Mouse (Mus musculus) right cerebral cortex, postnatal 25 days (tissue): Measurements from ENCODE around the gene Fbln2.

Experiments used
- DNase-seq: peaks from one replicate; pipeline ENCODE4 v3.0.0; 2022

Fbln2 gene

DNA sequence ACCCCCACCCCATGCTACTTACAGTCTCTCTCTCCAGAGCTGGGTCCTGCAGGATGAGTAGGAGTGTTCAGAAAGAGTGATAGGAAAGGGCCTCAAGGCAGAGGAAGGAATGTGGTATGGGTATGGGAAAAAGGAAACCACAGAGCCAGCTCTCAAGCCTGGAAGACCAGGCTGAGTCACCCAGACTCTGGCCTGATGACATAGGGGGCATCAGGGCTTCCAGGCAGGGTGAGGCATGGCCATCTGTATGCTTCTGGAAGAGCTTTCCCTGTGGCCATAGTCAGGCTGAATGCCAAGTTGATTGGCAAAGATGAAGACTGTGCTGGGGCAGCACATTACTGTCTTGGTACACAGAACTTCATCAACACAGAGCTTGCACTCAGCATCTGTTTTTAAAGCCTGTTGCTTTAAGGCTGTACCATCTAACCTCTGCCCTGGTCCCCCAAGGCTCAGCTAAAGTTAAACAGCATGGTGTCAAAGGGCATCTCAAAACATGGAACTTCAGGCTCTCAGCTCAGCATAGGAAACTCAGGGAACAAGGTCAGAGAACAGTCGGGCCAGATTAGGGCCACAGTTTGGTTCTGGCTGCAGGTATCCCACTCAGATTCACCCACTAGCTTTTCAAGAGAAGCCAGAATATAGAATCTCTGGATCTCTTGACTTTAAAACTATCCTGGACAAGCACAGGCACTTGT, 19.3 kb upstream of the Fbln2 start:
- no peak for DNase-seq

DNA sequence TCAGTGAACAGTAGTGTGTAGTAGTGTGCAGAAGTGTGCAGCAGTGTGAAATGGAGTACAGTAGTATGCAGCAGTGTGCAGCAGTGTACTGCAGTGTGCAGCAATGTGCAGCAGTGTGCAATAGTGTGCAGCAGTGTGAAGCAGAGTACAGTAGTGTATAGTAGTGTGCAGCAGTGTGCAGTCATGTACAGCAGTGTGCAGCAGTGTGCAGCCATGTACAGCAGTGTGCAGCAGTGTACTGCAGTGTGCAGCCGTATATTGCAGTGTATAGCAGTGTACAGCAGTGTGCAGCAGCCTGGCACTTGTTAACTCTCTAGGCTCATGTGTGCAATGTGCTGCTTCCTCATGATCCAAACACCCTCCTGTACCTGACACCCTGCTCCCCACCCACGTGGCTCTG, 13.8 kb upstream of the Fbln2 start:
- no peak for DNase-seq

DNA sequence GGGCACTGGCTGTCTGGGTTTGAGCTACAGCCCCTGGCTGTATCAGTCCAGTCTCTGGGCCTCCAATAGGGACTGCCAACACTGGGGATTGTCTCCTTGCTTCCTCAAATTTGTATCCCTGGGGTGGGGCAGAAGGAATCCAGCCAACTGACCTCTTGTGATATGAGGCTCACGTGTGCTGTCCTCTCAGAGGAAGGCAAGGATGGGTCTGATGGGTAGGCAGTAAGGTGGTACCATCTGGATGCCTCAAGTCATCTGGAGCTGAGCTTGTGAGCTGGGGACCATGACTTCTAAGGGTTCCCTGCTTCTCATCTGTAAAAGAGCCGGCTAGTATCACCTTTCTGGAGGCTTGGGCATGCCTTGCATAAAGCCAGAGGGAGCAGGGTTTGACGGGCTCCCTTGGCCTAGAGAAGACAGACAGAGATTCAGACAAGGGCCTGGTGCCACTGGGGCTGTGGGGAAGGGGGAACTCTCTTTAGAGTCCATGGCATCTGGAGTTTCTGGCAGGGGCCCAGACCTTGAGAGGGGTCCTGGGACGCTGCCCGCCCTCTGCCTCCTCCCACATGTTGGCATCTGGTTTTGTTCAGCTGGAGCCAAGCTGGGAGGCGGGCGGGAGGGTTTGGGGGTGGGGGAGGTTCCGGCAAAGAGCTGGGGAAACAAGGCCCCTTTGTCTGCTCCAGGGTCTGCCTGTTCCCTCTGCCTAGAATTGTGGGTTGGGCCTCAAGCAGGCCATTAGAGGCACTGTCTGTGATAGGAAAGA, 11.6 kb upstream of the Fbln2 start:
- peak; percentile 36 for DNase-seq

DNA sequence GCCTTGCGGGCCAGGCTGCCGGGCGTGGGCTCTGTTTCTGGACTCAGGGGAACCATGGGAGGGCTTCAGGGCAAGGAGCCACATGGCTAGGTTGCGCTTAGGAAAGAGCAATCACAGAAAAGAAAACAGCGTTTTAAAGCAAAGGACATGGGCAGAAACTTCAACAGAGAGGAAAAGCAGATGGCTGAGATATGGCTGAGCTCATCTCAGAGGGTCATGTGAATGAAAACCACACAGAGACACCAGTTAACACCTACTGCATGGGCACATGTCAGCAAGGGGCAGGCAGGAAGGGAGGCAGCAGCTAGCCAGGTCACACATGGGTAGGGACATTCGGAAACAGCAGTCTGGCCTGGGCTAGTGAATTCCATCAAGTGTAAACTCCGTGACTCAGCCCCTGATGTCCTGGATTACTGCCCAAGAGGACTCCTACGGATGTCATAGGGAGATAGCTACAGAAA, 10.3 kb upstream of the Fbln2 start:
- DNase-seq: no peak

DNA sequence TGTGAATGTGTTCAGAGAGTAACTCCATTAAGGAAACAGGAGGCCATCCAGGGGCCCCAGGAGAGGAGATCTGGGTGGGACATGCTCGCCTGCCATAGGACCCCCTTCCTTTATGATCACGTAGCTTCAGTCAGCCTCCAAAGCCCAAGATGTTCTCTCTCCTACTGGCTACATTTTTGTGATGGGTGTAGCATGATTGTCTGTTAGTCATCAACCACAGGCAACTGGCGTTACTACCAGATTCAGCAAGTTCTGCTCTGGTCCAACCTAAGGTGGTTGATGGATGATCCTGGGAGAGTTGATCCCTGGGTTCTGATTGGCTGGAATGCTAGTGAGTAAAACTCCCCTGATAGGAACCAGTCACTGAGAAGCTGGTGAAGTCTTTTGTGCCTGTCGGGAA, 9.7 kb upstream of the Fbln2 start:
- DNase-seq: no peak

DNA sequence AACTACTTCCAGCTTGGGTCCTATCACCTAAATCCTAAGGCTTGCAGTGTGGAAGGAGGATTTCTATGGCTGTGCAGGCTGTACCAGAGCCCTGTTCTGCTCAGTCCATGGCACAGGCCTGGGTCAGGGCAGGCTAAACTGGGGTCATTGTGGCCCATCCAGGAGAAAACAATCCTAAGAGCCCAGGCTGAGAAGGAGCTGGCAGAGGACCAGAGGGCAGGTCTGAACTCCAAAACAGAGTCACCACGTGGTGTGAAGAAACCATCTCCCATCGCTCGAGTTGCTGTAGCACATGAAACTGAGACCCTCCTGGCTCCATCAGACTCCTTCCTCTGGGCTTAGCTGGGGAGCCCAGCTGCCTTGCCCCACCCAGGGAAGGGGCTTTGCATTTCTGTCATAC, 6.9 kb upstream of the Fbln2 start:
- no peak for DNase-seq

DNA sequence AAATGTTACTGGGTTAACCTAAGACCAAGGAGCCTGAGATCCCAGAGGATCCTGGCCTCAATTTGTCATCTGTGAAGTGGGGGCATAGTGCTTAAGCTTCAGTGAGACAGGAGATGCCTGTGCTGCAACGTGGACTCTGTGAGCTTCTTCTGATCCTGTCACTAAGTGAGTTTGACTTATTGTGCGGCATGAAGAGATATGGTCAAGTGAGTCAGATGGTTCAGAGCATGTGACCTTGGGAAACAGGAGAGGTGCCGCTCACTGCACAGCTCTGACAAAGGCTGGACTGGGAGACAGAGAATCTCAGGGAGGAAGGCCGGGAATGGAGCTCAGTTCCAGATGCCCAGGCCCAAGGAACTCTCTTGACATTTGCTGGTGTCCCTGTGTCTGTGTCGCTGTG, 6.5 kb upstream of the Fbln2 start:
- DNase-seq: no peak

DNA sequence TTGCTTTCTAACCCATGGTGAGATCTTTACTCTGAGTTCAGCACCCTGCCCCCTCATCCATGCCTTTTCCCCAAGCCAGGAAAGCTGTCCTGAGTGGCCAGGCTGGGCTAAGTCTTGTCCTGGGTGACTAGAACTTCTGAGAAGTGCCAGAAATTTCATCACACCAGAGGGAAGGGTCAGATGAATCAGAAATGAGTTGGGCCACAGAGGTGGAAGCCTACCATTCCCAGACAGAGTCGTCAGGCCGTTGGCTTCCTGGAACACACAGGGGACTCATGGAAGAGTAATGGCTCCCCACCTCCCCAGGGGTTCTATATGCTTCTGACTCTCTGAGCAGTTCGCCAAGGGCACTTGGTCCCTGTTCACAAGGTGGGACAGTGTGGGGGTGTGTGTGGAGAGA, 4.8 kb upstream of the Fbln2 start:
- no peak for DNase-seq

DNA sequence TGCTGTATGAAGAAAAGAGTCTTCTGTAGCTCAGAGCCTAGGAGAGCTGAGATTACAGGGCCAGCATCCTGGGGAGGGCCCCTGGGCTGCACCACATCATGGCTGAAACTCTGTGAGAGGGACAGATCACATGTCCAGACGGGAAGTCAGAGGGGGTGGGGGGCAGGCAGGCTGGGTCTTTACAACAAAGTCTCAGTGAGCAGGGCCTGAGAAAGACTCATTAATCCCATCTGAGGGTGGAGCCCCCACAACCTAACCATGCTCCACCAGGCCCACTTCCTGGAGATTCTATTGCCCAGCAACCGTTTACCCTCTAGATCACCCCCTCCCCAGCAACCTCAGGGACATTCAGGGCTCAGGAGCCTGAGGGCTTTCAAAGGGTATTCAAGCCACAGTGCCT, 2.5 kb upstream of the Fbln2 start:
- DNase-seq: no peak

DNA sequence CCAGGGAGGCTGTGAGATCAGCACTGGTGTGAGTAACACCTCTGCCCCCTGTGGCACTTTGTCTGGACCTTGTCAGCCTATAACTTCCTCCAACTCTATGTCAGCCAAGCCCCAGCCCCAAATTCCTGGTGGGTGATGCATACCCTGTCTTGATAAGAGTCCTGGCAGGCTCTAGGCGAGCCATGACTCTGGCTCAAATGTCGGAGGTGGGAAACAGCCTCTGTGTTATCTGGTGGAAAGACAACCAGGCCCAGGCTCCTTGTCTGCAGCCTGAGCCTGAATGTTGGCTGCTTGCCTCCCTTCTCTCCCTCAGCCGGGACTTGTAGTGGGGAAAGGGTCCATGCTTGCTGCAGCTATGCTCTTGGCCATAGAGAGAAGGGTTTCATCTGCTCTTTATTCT, 1.4 kb upstream of the Fbln2 start:
- DNase-seq: no peak

DNA sequence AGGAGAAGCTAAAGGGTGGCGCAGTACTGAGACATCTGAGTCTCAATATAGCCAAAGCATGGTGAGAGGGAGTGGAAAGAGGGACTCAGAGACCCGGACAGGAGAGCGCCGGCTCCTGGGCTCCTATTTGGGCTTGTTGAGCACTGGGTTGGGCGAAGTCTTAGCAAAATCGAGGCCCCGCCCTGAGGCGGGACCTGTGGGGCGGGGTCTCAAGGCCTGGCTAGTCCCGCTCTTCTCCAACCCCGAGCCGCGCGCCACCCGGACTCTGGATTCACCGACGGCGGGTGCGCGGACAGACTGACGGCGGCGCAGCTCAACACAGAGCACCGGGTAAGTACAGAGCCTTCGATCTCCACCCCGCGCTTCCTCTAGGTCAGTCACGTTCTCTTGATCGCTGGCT, 316 bp downstream of the Fbln2 start:
- DNase-seq: no peak

DNA sequence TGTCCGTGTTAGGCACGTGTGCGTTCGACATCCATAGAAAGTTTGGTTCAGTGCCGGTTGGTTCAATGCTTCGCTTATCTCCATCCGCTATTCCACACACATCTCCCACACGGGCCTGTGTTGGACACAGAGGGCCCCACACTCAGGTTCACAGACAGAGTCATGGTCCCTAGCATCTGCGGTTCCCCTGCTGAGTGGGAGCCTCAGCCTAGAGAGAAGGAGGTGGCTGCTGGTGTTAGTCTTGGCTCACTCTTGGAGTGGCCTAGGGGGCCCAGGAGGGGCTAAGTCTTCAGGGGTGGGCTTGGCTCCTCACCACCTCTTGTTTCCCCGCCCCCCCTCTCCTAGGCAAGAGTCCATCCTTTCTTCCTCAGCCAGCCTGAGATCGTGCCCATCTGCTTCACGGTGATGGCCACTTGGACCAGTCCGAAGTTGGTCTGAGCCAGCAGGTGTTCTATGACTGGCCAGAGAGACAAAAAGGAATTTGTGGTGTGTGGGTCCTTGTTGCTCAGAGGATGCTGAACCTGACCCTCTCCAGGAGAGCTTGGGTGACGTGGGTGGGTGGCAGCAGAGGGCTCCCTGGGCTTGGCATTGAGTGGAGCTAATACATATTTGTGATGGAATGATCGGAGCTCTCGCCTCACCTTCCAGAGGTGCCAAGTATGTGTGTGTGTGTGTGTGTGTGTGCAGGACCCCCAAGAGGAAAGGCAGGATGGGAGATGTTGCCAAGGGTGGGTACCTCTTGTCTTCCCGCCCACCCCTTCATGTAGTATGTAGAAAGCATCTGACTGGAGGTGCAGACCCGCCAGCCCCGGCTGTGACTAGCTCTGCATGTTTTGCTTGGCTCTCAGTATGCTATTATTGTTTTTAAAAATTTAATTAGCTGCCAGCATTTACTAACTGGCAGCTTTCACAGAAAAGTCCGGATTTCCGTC, 1.3 kb downstream of the Fbln2 start:
- no peak for DNase-seq

DNA sequence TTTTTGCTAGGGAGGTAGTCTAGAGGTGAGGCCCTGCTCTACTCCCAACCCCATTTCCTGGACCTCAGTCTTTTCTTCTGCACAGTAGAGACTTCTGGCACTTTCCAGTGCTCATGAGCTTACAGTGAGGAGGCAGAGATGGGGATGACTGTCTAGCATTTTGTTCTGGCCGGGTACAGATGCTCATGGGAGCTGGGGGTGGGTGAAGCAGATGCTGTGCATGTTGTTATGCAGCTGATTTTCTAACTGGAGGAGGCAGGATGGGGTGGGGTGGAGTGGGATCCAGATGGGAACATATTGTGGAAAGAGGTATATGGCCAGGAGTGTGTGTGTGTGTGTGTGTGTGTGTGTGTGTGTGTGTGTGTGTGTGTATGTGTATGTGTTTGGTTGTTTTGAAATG, 3.2 kb downstream of the Fbln2 start:
- DNase-seq: peak; percentile 42

DNA sequence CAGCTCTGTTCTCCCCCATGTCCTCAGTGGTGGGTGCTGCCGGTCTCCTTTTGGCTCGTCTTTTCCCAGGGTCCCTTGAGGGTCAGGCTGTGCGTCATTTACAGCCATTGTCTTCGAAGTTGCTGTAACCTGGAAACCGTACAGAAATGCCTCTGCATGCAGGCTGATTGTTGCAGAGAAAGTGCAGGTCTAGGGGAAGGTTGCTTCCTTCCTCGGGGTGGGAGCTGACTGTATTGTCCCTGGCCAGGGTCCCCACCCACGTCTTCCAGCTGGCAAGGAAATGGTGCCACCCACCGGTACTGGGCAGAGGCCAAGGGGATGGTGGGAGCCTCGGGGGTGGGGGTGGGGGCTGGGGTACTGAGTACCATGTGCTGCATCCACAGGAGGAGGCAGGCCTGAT, 6.2 kb downstream of the Fbln2 start:
- no peak for DNase-seq

DNA sequence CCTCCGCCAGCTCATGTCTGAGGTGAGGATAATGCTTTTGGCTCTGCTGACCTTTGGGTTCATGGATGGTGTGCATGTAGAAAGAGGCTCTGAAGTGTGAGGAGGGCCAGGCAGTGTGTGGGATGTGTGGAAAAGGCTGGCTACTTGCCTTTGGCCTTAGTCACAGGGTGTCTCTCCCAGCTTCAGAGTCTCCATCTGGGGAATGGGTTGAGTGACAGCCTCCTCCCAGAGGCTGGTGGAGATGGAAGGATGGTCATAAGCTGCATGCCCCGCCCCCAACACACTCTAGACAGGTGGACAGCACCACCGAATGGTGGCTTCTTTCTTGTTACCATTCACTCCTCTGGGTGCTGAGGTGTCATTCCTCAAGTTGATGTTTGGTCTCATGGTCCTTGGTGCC, 6.6 kb downstream of the Fbln2 start:
- DNase-seq: no peak

DNA sequence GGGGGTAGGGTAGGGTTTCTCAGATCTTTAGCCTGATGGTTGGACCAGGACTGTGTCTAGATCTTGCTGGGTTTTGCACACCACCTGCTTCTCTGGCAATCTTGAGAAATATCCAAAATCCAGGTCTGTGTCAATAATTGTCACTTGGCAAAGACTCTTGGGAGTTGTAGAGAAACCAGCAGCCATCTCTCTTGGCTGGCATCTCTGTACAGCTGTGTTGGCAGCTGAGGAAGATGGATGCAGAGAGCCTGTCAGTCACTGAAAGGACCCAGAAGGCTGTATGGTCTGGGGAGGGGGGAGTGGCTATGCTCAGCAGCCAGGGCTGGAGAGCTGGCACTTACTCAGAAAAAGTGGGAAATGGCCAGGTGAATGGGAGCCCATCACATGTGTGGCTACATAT, 7.8 kb downstream of the Fbln2 start:
- DNase-seq: no peak

DNA sequence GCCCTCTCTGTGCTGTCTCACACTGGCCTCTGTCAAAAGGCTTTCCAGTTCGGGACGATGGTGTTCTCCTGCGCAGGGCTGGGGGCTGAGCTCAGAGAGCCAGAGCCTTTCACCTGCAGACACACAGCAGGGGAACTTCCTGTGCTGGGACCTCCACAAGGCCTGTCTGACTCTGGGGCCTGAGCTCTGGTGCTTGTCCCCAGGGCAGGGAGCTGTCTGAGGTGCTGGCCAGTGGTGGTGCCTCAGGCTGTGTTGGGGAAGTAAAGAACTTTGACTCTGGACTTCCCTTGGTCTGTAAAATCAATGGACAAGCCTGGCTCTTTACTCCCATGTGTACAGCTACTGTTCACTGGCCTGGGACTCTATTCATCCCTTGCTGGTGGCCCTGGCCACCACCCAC, 8.8 kb downstream of the Fbln2 start:
- DNase-seq: no peak

DNA sequence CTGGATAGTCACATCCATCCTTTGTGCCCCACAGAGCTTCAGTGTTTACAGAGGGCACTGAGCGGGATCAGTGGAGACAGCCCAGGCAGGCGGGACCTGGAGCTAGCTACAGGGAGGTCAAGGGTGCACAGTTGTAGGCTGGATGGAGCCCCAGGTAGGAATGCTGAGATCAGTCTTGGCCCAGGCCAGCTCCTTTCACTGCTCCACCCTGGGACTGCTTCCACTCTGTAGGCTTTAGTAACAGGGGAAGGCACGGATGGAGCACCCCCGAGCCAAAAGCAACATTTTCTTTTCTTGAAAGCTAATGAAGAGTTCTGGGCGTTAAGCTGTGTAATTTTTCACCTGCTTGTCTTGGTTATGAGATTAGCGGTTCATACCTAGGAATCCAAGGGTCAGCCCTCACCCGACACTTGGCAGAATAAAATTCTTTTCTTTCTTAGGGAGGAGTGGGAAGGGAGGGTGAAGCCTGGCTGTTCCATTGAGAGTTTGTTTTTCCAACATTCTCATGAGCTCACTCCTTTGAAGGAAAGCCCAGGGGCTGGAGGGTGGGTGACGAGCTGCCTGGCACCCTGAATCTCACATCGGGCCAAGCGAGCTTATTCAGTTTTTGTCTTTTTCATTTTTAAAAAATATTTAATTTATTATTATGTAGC, 10.6 kb downstream of the Fbln2 start:
- no peak for DNase-seq

DNA sequence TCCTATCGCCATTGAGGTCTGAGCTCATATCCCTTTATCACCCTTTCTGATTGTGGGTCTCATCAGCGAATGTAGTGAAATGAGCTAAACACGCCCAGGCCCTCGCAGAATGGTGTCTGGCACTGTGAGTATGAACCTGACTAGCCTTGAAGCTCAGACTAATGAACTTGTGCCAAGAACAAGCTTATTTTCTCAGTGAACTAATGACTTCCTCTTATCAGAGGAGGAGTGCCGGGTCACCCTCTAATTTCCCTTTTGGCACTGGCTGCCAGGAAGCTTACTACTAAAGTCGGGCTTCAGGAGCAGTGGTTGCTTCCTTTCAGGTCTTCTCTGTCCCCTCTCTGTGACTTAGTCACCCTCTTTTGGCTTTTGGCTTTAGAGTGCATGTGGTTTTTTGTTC, 12.7 kb downstream of the Fbln2 start:
- no peak for DNase-seq

DNA sequence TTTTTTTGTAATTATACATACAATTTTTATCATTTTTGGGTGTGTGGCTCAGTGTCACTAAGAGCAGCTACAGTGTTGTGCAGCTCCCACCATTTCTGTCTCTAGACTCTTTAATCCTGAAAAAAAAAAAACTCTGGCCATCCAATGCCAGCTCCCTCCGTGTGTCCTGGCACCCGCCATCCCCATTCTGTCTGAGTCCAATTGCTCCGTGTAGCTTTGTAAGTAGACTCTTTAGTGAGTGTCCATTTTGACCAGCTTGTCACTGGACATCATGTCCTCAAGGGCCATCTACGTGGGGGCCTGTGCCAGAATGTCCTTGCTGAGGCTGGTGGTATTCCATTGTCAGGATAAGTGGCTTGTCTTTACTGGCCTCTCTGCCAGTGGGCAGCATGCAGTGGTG, 13.1 kb downstream of the Fbln2 start:
- DNase-seq: no peak

DNA sequence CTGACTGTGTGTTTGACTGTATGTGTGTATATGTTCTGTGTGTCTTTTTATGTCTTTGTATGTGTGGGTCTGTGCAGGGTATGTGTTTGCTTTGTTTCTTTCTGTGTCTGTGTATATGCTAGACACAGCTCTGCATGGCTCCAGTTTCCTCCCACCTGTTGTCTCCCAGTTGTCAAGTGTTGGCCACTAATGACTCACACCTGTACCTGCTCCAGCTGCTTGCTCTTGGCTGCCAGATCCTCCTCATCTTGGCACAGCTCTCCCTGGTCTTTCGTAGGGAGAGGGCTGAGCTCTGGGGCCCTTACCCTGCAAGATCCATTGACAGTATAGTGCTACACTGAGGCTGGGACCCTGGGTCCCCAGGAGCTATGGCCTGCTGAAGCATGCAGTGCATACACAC, 13.8 kb downstream of the Fbln2 start:
- no peak for DNase-seq

DNA sequence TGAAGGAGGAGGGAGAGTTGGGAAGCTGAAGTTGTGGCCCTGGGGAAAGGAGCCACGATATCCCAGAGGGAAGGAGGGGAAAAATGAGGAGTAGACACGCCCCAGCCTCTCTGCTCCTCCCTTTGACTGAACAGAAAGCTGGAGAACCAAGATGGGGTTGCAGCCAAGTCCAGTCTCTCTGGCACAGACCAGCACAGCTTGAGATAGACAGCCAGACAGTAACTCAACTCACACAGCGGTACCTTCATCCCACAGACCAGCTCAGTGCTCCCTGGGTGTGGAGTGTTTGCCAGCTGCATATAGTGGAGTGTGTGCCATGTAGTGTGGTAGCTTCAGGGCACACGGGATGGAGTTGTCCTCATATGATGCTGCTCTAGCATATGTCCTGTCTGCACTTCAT, 16.7 kb downstream of the Fbln2 start:
- no peak for DNase-seq

DNA sequence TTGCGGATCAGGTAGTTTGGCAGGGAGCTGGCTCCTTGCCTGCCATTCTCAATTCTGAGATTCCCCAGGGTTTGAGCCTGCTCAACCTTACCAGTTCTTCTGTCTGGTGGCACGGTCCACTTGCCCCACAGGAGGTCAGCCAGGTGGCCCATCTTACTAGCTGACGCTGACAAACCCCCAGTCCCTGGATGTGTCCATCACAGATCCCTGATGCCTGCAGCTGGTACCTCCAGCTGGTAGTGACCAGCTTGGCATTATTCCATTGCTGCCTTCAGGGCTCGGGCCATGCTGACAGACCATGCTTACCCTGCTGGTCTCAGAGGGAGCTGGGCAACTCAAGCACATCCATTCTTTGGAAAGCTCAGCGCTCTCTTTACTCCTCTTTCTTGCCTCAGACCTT, 18.7 kb downstream of the Fbln2 start:
- DNase-seq: no peak
